Mouse (Mus musculus) bone marrow macrophage, adult 2 months (primary cell): ENCODE data around the gene Arhgef19.

ENCODE experiments used
- CTCF ChIP-seq: IDR thresholded peaks from 2 replicates; pipeline ENCODE4 v1.5.1; 2012; ENCODE audit warnings: low read depth, mild to moderate bottlenecking, low read length, moderate library complexity
- POLR2A ChIP-seq: IDR thresholded peaks from 2 replicates; pipeline ENCODE4 v1.6.1; 2012; ENCODE audit warnings: mild to moderate bottlenecking, low read depth, low read length, borderline replicate concordance

GRCm38 (mm10) chr4:141197686-141198035 is 41.6 kb upstream of the Arhgef19 start:
- TF ChIP-seq POLR2A (no peak), CTCF (no peak)
